Comparison of ENCODE assay signal across 8 mouse cellular contexts in genomic region chr11:75677881-75678746, GRCm38 (mm10). TPM values are rescaled to one million over a fixed set of nuclear protein-coding genes. Genes with fewer than 3 reads are reported as not detected.
DNase-seq lines count a peak whose midpoint lies in the region; ATAC-seq lines count a peak whose summit lies in the region.

No protein-coding gene starts in this region.

- peak overlapping the region; percentile 97 for H3K9ac ChIP-seq in embryonic facial prominence, embryonic 14.5 days (ENCODE audit: low read depth, low read length)
- peak overlapping the region; percentile 50; the same call in 1 of the 2 replicates for H3K9ac ChIP-seq in intestine, embryonic 16.5 days (ENCODE audit: low read depth, low read length)
- H3K9ac ChIP-seq in neural tube, embryonic 15.5 days (replicated peaks): 0 out of 2 replicates have a peak overlapping the region, but pooled peaks have one; percentile 90

- peaks cover 50% of the 10 kb centered on the region for H3K4me1 ChIP-seq in megakaryocyte, embryonic 14.5 days
- H3K4me1 ChIP-seq in embryonic facial prominence, embryonic 14.5 days (ENCODE audit: control insufficient read depth, insufficient read depth, low read length): peaks cover 9% of the 10 kb centered on the region
- H3K4me1 ChIP-seq in intestine, embryonic 16.5 days (ENCODE audit: control insufficient read depth, insufficient read depth, low read length): peaks cover 5% of the 10 kb centered on the region
- H3K4me1 ChIP-seq in neural tube, embryonic 15.5 days: peaks cover 29% of the 10 kb centered on the region

- peaks cover 32% of the 10 kb centered on the region for H3K36me3 ChIP-seq in megakaryocyte, embryonic 14.5 days (replicated peaks; ENCODE audit: low read length)
- H3K36me3 ChIP-seq in embryonic facial prominence, embryonic 14.5 days (ENCODE audit: control insufficient read depth, insufficient read depth, low read length): peaks cover 13% of the 10 kb centered on the region
- peaks cover 3% of the 10 kb centered on the region; the same call in 1 of the 2 replicates for H3K36me3 ChIP-seq in intestine, embryonic 16.5 days (ENCODE audit: control insufficient read depth, insufficient read depth, low read length)
- H3K36me3 ChIP-seq in neural tube, embryonic 15.5 days: peaks cover 9% of the 10 kb centered on the region

- no peaks in the 10 kb centered on the region for H3K27me3 ChIP-seq in megakaryocyte, embryonic 14.5 days (replicated peaks)
- no peaks in the 10 kb centered on the region for H3K27me3 ChIP-seq in embryonic facial prominence, embryonic 14.5 days (replicated peaks; ENCODE audit: control insufficient read depth, insufficient read depth, low read length)
- H3K27me3 ChIP-seq in intestine, embryonic 16.5 days (replicated peaks; ENCODE audit: control insufficient read depth, insufficient read depth, low read length): no peaks in the 10 kb centered on the region
- no peaks in the 10 kb centered on the region for H3K27me3 ChIP-seq in neural tube, embryonic 15.5 days (replicated peaks)

- H3K4me3 ChIP-seq in megakaryocyte, embryonic 14.5 days (replicated peaks): peak overlapping the region; percentile 99
- peak overlapping the region; percentile 99 for H3K4me3 ChIP-seq in embryonic facial prominence, embryonic 14.5 days (ENCODE audit: low read depth, low read length)
- peak overlapping the region; percentile 95 for H3K4me3 ChIP-seq in intestine, embryonic 16.5 days (ENCODE audit: low read length)
- peak overlapping the region; percentile 99 for H3K4me3 ChIP-seq in neural tube, embryonic 15.5 days (replicated peaks)

- no peak for ATAC-seq in megakaryocyte, adult 5-6 weeks (ENCODE audit: poor library complexity, severe bottlenecking)
- no peak for ATAC-seq in embryonic facial prominence, embryonic 14.5 days (ENCODE audit: low read depth)
- no peak for ATAC-seq in intestine, embryonic 16.5 days
- ATAC-seq in neural tube, embryonic 15.5 days (ENCODE audit: low FRiP score): no peak
- ATAC-seq in frontal cortex, adult (ENCODE audit: low TSS enrichment): no peak

- DNase-seq in embryonic facial prominence, embryonic 14.5 days (ENCODE audit: low spot score): no peak
- no peak for DNase-seq in left cerebral cortex, adult 18-20 months (ENCODE audit: low spot score in 2 of 2)
- DNase-seq in right cerebral cortex, postnatal 10 days (ENCODE audit: low spot score in 2 of 2): no peak

- H3K4me2 ChIP-seq in embryonic facial prominence, embryonic 14.5 days (ENCODE audit: low read depth, low read length): peak overlapping the region; percentile 75
- H3K4me2 ChIP-seq in intestine, embryonic 16.5 days (ENCODE audit: low read depth, low read length): peak overlapping the region; percentile 59
- peak overlapping the region; percentile 78 for H3K4me2 ChIP-seq in neural tube, embryonic 15.5 days

- 85% methylated on average over 3 of the region's 3 CpGs for WGBS in embryonic facial prominence, embryonic 14.5 days
- 85% methylated on average over 3 of the region's 3 CpGs for WGBS in intestine, embryonic 16.5 days
- 92% methylated on average over 3 of the region's 3 CpGs for WGBS in neural tube, embryonic 15.5 days

- H3K9me3 ChIP-seq in megakaryocyte, embryonic 14.5 days: no peaks in the 10 kb centered on the region
- no peaks in the 10 kb centered on the region for H3K9me3 ChIP-seq in embryonic facial prominence, embryonic 14.5 days (ENCODE audit: control insufficient read depth, low read length)
- no peaks in the 10 kb centered on the region for H3K9me3 ChIP-seq in intestine, embryonic 16.5 days (ENCODE audit: control insufficient read depth, low read length)
- no peaks in the 10 kb centered on the region for H3K9me3 ChIP-seq in neural tube, embryonic 15.5 days (replicated peaks)

- 0 out of 2 replicates have a peak overlapping the region, but pooled peaks have one; percentile 15 for H3K27ac ChIP-seq in embryonic facial prominence, embryonic 14.5 days (replicated peaks; ENCODE audit: low read depth, low read length)
- H3K27ac ChIP-seq in intestine, embryonic 16.5 days (ENCODE audit: low read length): peak overlapping the region; percentile 65
- H3K27ac ChIP-seq in neural tube, embryonic 15.5 days (replicated peaks): peak overlapping the region; percentile 95

RNA-seq across cellular contexts. Expression of gene Crk, which starts 0.9 kb away (rescaled TPM):
- 62.5 and 120 TPM in 2 replicates for polyA plus RNA-seq in megakaryocyte, embryonic 14.5 days (2012; ENCODE audit: insufficient read depth, low replicate concordance)
- 52.1 and 54.9 TPM in 2 replicates for total RNA-seq in megakaryocyte, adult 5-6 weeks (2015)
- 50.7 and 56.2 TPM in 2 replicates for total RNA-seq in megakaryocyte, adult 5-6 weeks (2017)
- 106 TPM in 2 replicates for polyA plus RNA-seq in embryonic facial prominence, embryonic 14.5 days (2014; fragmentation: Nextera tagmentation; extraction: Ambion mirVana)
- polyA plus RNA-seq in intestine, embryonic 16.5 days (2015; fragmentation: Nextera tagmentation; extraction: Ambion mirVana): 91.0 and 94.1 TPM in 2 replicates
- polyA plus RNA-seq in neural tube, embryonic 15.5 days (2015; fragmentation: Nextera tagmentation; extraction: Ambion mirVana): 102 and 107 TPM in 2 replicates
- 100 to 1,000 TPM; 126 to 132 TPM for total RNA-seq in left cerebral cortex, adult 18-20 months (2021)

RNA-seq across cellular contexts. Expression of gene Myo1c, which starts 27.8 kb away (rescaled TPM):
- polyA plus RNA-seq in megakaryocyte, embryonic 14.5 days (2012; ENCODE audit: insufficient read depth, low replicate concordance): 28.1 and 63.4 TPM in 2 replicates
- total RNA-seq in megakaryocyte, adult 5-6 weeks (2015): 21.2 and 28.4 TPM in 2 replicates
- 25.3 and 29.2 TPM in 2 replicates for total RNA-seq in megakaryocyte, adult 5-6 weeks (2017)
- polyA plus RNA-seq in embryonic facial prominence, embryonic 14.5 days (2014; fragmentation: Nextera tagmentation; extraction: Ambion mirVana): 45.5 and 49.7 TPM in 2 replicates
- polyA plus RNA-seq in intestine, embryonic 16.5 days (2015; fragmentation: Nextera tagmentation; extraction: Ambion mirVana): 45.5 and 51.2 TPM in 2 replicates
- polyA plus RNA-seq in neural tube, embryonic 15.5 days (2015; fragmentation: Nextera tagmentation; extraction: Ambion mirVana): 12.4 and 22.0 TPM in 2 replicates
- 10 to 100 TPM; 20.9 to 25.1 TPM for total RNA-seq in left cerebral cortex, adult 18-20 months (2021)

RNA-seq across cellular contexts. Expression of gene Inpp5k, which starts 47.3 kb away (rescaled TPM):
- 38.5 and 43.3 TPM in 2 replicates for polyA plus RNA-seq in megakaryocyte, embryonic 14.5 days (2012; ENCODE audit: insufficient read depth, low replicate concordance)
- 76.2 and 79.9 TPM in 2 replicates for total RNA-seq in megakaryocyte, adult 5-6 weeks (2015)
- total RNA-seq in megakaryocyte, adult 5-6 weeks (2017): 44.5 and 46.5 TPM in 2 replicates
- 23.7 and 29.2 TPM in 2 replicates for polyA plus RNA-seq in embryonic facial prominence, embryonic 14.5 days (2014; fragmentation: Nextera tagmentation; extraction: Ambion mirVana)
- polyA plus RNA-seq in intestine, embryonic 16.5 days (2015; fragmentation: Nextera tagmentation; extraction: Ambion mirVana): 20.8 and 21.9 TPM in 2 replicates
- polyA plus RNA-seq in neural tube, embryonic 15.5 days (2015; fragmentation: Nextera tagmentation; extraction: Ambion mirVana): 39.0 and 39.7 TPM in 2 replicates
- total RNA-seq in left cerebral cortex, adult 18-20 months (2021): 10 to 100 TPM; 36.1 to 36.6 TPM

RNA-seq across cellular contexts. Expression of gene Ywhae, which starts 54.6 kb away (rescaled TPM):
- 32.8 and 324 TPM in 2 replicates for polyA plus RNA-seq in megakaryocyte, embryonic 14.5 days (2012; ENCODE audit: insufficient read depth, low replicate concordance)
- 494 and 497 TPM in 2 replicates for total RNA-seq in megakaryocyte, adult 5-6 weeks (2015)
- 231 and 282 TPM in 2 replicates for total RNA-seq in megakaryocyte, adult 5-6 weeks (2017)
- polyA plus RNA-seq in embryonic facial prominence, embryonic 14.5 days (2014; fragmentation: Nextera tagmentation; extraction: Ambion mirVana): 788 and 838 TPM in 2 replicates
- 648 and 718 TPM in 2 replicates for polyA plus RNA-seq in intestine, embryonic 16.5 days (2015; fragmentation: Nextera tagmentation; extraction: Ambion mirVana)
- 1,285 and 1,371 TPM in 2 replicates for polyA plus RNA-seq in neural tube, embryonic 15.5 days (2015; fragmentation: Nextera tagmentation; extraction: Ambion mirVana)
- 1,000 to 10,000 TPM in 1 of 2 experiments, 100 to 1,000 TPM in 1; 948 to 1,014 TPM for total RNA-seq in left cerebral cortex, adult 18-20 months (2021)

Comparison
In these comparisons a context has a peak if more than half of its experiments do, and no peak if none do; other contexts are left out.
1. H3K27ac ChIP-seq: peak in every context shown above with its lines; median percentile 95 in neural tube, embryonic 15.5 days; 65 in intestine, embryonic 16.5 days; 15 in embryonic facial prominence, embryonic 14.5 days.